Mouse (Mus musculus) stomach, embryonic 14.5 days (tissue): Measurements from ENCODE around the gene Prss29. TPM values are rescaled to one million over a fixed set of nuclear protein-coding genes. Genes with fewer than 3 reads are reported as not detected.

ENCODE experiments used
- ATAC-seq: fragments of 200-750 bp; cut with Nextera tagmentation; 2 replicates; pipeline ENCODE4 v1.8.0; 2017; ENCODE audit warnings: low read depth, moderate TSS enrichment; ENCODE audit not compliant: insufficient number of reproducible peaks, insufficient read depth, low FRiP score
- H3K27ac ChIP-seq: fragments of 300-500 bp; sonication (generic); 2 replicates; pipeline ENCODE4 v1.5.1; 2014; ENCODE audit warnings: mild to moderate bottlenecking, low read length, moderate library complexity, mixed read lengths
- H3K27me3 ChIP-seq: fragments of 300-500 bp; sonication (generic); 2 replicates; pipeline ENCODE4 v1.6.1; 2014; ENCODE audit warnings: low read length, control low read depth, mixed read lengths; ENCODE audit not compliant: control insufficient read depth, insufficient read depth
- H3K36me3 ChIP-seq: fragments of 300-500 bp; sonication (generic); 2 replicates; pipeline ENCODE4 v1.6.1; 2014; ENCODE audit warnings: mild to moderate bottlenecking, control low read depth, low read length, moderate library complexity, mixed read lengths; ENCODE audit not compliant: control insufficient read depth, insufficient read depth
- H3K4me1 ChIP-seq: fragments of 300-500 bp; sonication (generic); 2 replicates; pipeline ENCODE4 v1.6.1; 2014; ENCODE audit warnings: low read length, control low read depth, mixed read lengths; ENCODE audit not compliant: control insufficient read depth, insufficient read depth
- H3K4me2 ChIP-seq: fragments of 300-500 bp; sonication (generic); replicated peaks from 2 replicates; pipeline ENCODE4 v1.6.1; 2014; ENCODE audit warnings: low read depth, low read length, control low read depth
- H3K4me3 ChIP-seq: fragments of 300-500 bp; sonication (generic); 2 replicates; pipeline ENCODE4 v1.5.1; 2014; ENCODE audit warnings: low read depth, low read length, control low read depth
- H3K9ac ChIP-seq: fragments of 300-500 bp; sonication (generic); replicated peaks from 2 replicates; pipeline ENCODE4 v1.6.1; 2014; ENCODE audit warnings: low read depth, mild to moderate bottlenecking, control low read depth, low read length, moderate library complexity, mixed read lengths
- H3K9me3 ChIP-seq: fragments of 300-500 bp; sonication (generic); 2 replicates; pipeline ENCODE4 v1.6.1; 2016; ENCODE audit warnings: low read depth, low read length, control low read depth; ENCODE audit not compliant: control insufficient read depth
- WGBS: fragments of 180-500 bp; shearing (Covaris S2); extraction: QIAGEN DNeasy Blood & Tissue Kit; methylation state at CpG from one replicate; pipeline ENCODE4 v1.1.7; 2014; 5-methylcytosine and 5-hydroxymethylcytosine counted together
- polyA plus RNA-seq: library from polyadenylated mRNA; unstranded; fragments of >200 nt; fragmentation: Nextera tagmentation; extraction: Ambion mirVana; gene quantifications from 2 replicates; pipeline ENCODE4 v1.2.1, GENCODE M21; 2014

Gene Prss29
- polyA plus RNA-seq, 1 experiment from 2014 or later, result not detected

DNA sequence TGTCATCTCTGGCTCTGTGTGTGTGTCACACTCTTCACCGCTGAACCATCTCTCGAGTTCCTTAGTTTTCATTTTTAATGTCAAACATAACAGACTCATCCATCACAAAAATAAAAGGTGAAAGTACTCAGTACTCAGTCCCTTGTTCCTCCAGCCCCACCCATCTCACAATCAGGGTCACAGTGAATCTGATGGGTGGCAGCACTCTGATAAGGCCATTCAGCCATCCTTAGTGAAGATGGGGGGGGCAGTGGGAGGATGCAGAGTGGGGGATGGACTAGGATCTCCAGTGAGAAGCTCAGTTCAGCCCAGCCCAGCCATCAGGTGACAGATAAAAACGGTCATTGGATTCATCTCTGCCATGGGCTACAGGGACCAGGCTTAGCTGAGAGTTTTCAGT is 50.5 kb downstream of the Prss29 start, which contains the start of gene Tpsg1:
TSS of gene Tpsg1 (plus strand) at position 301 of the 400 bp plus-strand sequence.
- Histone ChIP-seq H3K4me2 (no peak within 1 kb of the TSS), H3K27ac (no peak within 1 kb of the TSS), H3K27me3 (no peaks in the 10 kb centered on the region), H3K9me3 (no peaks in the 10 kb centered on the region), H3K4me3 (no peak within 1 kb of the TSS), H3K4me1 (no peaks in the 10 kb centered on the region), H3K9ac (no peak within 1 kb of the TSS), H3K36me3 (no peaks in the 10 kb centered on the region)
- ATAC-seq, result no peak
- WGBS, result 73% methylated on average over 3 of the region's 3 CpGs

Other genes starting within 250 kb of the Prss29 start
- gene Tmem204, start 235.1 kb upstream of the Prss29 start, polyA plus RNA-seq, result 21.6 TPM in 2 replicates
- gene Telo2, start 202.7 kb upstream of the Prss29 start, polyA plus RNA-seq, result 38.2 and 40.5 TPM in 2 replicates
- 0.16 and 0.28 TPM in 2 replicates for gene Ptx4, start 197.9 kb upstream of the Prss29 start, polyA plus RNA-seq
- gene Clcn7, start 185.3 kb upstream of the Prss29 start, polyA plus RNA-seq, result 19.7 and 20.4 TPM in 2 replicates
- gene Ccdc154, start 156.2 kb upstream of the Prss29 start, polyA plus RNA-seq, result 0.41 and 0.43 TPM in 2 replicates
- 3.3 and 4.2 TPM in 2 replicates for gene Gm38655, start 143.2 kb upstream of the Prss29 start, polyA plus RNA-seq
- 31.5 and 32.4 TPM in 2 replicates for gene BC003965, start 134.1 kb upstream of the Prss29 start, polyA plus RNA-seq
- 5.7 and 6.8 TPM in 2 replicates for gene Unkl, start 130.3 kb upstream of the Prss29 start, polyA plus RNA-seq
- 44.3 and 44.4 TPM in 2 replicates for gene Gnptg, start 78.5 kb upstream of the Prss29 start, polyA plus RNA-seq
- gene Tsr3, start 78.5 kb upstream of the Prss29 start, polyA plus RNA-seq, result 41.1 and 42.4 TPM in 2 replicates
- 2.3 and 3.9 TPM in 2 replicates for gene Baiap3, start 62.3 kb upstream of the Prss29 start, polyA plus RNA-seq
- gene Ube2i, start 44.0 kb upstream of the Prss29 start, polyA plus RNA-seq, result 592 and 600 TPM in 2 replicates
- 0.33 and 0.35 TPM in 2 replicates for gene Prss34, start 20.3 kb upstream of the Prss29 start, polyA plus RNA-seq
- gene Prss28, start 10.0 kb upstream of the Prss29 start, polyA plus RNA-seq, result not detected in 2 replicates
- gene Tpsab1, start 26.9 kb downstream of the Prss29 start, polyA plus RNA-seq, result not detected in 2 replicates
- gene Tpsb2, start 47.7 kb downstream of the Prss29 start, polyA plus RNA-seq, result 1.3 and 1.4 TPM in 2 replicates
- 0.69 and 0.98 TPM in 2 replicates for gene Tpsg1, start 50.6 kb downstream of the Prss29 start, polyA plus RNA-seq
- 6.1 and 6.6 TPM in 2 replicates for gene Cacna1h, start 115.1 kb downstream of the Prss29 start, polyA plus RNA-seq
- gene Tekt4, start 136.0 kb downstream of the Prss29 start, polyA plus RNA-seq, result not detected in 2 replicates
- 0.25 TPM in 1 of 2 replicates, not detected in the other for gene Sstr5, start 178.6 kb downstream of the Prss29 start, polyA plus RNA-seq